Mouse (Mus musculus): ENCODE results near the gene Alg12. TPM values are rescaled to one million over a fixed set of nuclear protein-coding genes. Genes with fewer than 3 reads are reported as not detected.
A peak's percentile ranks its signal among the peaks of the same experiment; 100 is the strongest.
"Not testable (repeated sequence)": the region's sequence is repeated elsewhere in the genome, so short reads cannot be mapped to it uniquely, and the experiment has no call there.

Alg12 gene
- total RNA-seq, 2 experiments from 2014 or later: 12.0 to 12.4 TPM

GRCm38 (mm10) chr15:88832536-88832935 lies 13.4 kb upstream of the Alg12 start:
- no peak for DNase-seq (ENCODE audit: low spot score in 2 of 2)

GRCm38 (mm10) chr15:88831482-88831881 lies 12.4 kb upstream of the Alg12 start:
- no peak for DNase-seq (ENCODE audit: low spot score in 2 of 2)

GRCm38 (mm10) chr15:88830696-88831095 lies 11.6 kb upstream of the Alg12 start:
- DNase-seq (ENCODE audit: low spot score in 2 of 2): no peak

GRCm38 (mm10) chr15:88829791-88830440 lies 10.8 kb upstream of the Alg12 start:
- DNase-seq (ENCODE audit: low spot score in 2 of 2): no peak

GRCm38 (mm10) chr15:88828800-88829705 lies 9.9 kb upstream of the Alg12 start:
- peak; percentile 70 to 91 for DNase-seq (ENCODE audit: low spot score in 2 of 2)

- peak in 1 of 2 experiments; percentile 45 for DNase-seq (ENCODE audit: low spot score in 2 of 2)
Observed at GRCm38 (mm10) chr15:88827991-88828799, 9.1 kb upstream of the Alg12 start.

- no peak for DNase-seq (ENCODE audit: low spot score in 2 of 2)
Observed at GRCm38 (mm10) chr15:88827466-88827865, 8.3 kb upstream of the Alg12 start.

GRCm38 (mm10) chr15:88823376-88823775 lies 4.3 kb upstream of the Alg12 start:
- DNase-seq (ENCODE audit: low spot score in 2 of 2): no peak

- DNase-seq (ENCODE audit: low spot score in 2 of 2): no peak
Observed at GRCm38 (mm10) chr15:88822513-88822912, 3.4 kb upstream of the Alg12 start.

GRCm38 (mm10) chr15:88821403-88821802 lies 2.3 kb upstream of the Alg12 start:
- DNase-seq (ENCODE audit: low spot score in 2 of 2): no peak

- DNase-seq (ENCODE audit: low spot score in 2 of 2): no peak
Observed at GRCm38 (mm10) chr15:88819906-88820303, 787 bp upstream of the Alg12 start.

- DNase-seq (ENCODE audit: low spot score in 2 of 2): no peak
Observed at GRCm38 (mm10) chr15:88815196-88815700, 3.9 kb downstream of the Alg12 start.

GRCm38 (mm10) chr15:88814411-88815047 lies 4.6 kb downstream of the Alg12 start:
- DNase-seq (ENCODE audit: low spot score in 2 of 2): no peak

GRCm38 (mm10) chr15:88813873-88814272 lies 5.2 kb downstream of the Alg12 start:
- not testable (repeated sequence) for DNase-seq (ENCODE audit: low spot score in 2 of 2)

- DNase-seq (ENCODE audit: low spot score in 2 of 2): no peak
Observed at GRCm38 (mm10) chr15:88813262-88813661, 5.9 kb downstream of the Alg12 start.

GRCm38 (mm10) chr15:88810369-88810768 lies 8.7 kb downstream of the Alg12 start:
- DNase-seq (ENCODE audit: low spot score in 2 of 2): no peak

GRCm38 (mm10) chr15:88808121-88808520 lies 11.0 kb downstream of the Alg12 start:
- DNase-seq (ENCODE audit: low spot score in 2 of 2): no peak

- DNase-seq (ENCODE audit: low spot score in 2 of 2): no peak
Observed at GRCm38 (mm10) chr15:88802348-88802747, 16.8 kb downstream of the Alg12 start.

- DNase-seq (ENCODE audit: low spot score in 2 of 2): no peak
Observed at GRCm38 (mm10) chr15:88801903-88802302, 17.2 kb downstream of the Alg12 start.

- DNase-seq (ENCODE audit: low spot score in 2 of 2): no peak
Observed at GRCm38 (mm10) chr15:88800921-88801354, 18.2 kb downstream of the Alg12 start.

GRCm38 (mm10) chr15:88799950-88800371 lies 19.2 kb downstream of the Alg12 start:
- no peak for DNase-seq (ENCODE audit: low spot score in 2 of 2)
